Mouse (Mus musculus): ENCODE data around the gene Rbfox1. TPM values are rescaled to one million over a fixed set of nuclear protein-coding genes. Genes with fewer than 3 reads are reported as not detected.

The Rbfox1 gene
- total and polyA plus RNA-seq, 2 experiments from 2014 or later = 129 to 214 TPM

GRCm38 (mm10) chr16:6791655-6792054, 906.5 kb downstream of the Rbfox1 start:
- no peak overlapping the region for H3K27ac ChIP-seq (ENCODE audit: low read depth, low read length)
- ATAC-seq (peak; percentile 67), DNase-seq (peak; percentile 81)
- H3K4me2 ChIP-seq (ENCODE audit: low read depth) = no peak overlapping the region
- H3K9me3 ChIP-seq (ENCODE audit: low read length) = no peaks in the 10 kb centered on the region
- peak; percentile 76 for TF ChIP-seq CTCF (IDR thresholded peaks at IDR 0.05; ENCODE audit: low read depth)
- no peaks in the 10 kb centered on the region for H3K27me3 ChIP-seq (ENCODE audit: insufficient read depth, low read length)
- H3K4me3 ChIP-seq (ENCODE audit: low read depth, low read length) = no peak overlapping the region
- no peak overlapping the region for H3K9ac ChIP-seq
- H3K36me3 ChIP-seq (ENCODE audit: insufficient read depth) = no peaks in the 10 kb centered on the region
- no peaks in the 10 kb centered on the region; the same call in 1 of the 2 replicates for H3K4me1 ChIP-seq (ENCODE audit: insufficient read depth)
- 17% methylated on average over 9 of the region's 9 CpGs for WGBS

- Histone ChIP-seq H3K27me3 (ENCODE audit: insufficient read depth, low read length) (no peaks in the 10 kb centered on the region), H3K27ac (ENCODE audit: low read depth, low read length) (no peak overlapping the region), H3K9me3 (ENCODE audit: low read length) (no peaks in the 10 kb centered on the region), H3K4me3 (ENCODE audit: low read depth, low read length) (no peak overlapping the region), H3K36me3 (ENCODE audit: insufficient read depth) (no peaks in the 10 kb centered on the region), H3K4me2 (ENCODE audit: low read depth) (no peak overlapping the region), H3K9ac (no peak overlapping the region), H3K4me1 (ENCODE audit: insufficient read depth) (0 out of 2 replicates have a peak, but pooled peaks cover 3% of the 10 kb centered on the region)
- no peak for DNase-seq
- TF ChIP-seq CTCF (IDR thresholded peaks at IDR 0.05; ENCODE audit: low read depth) = no peak
- 84% methylated on average over 2 of the region's 2 CpGs for WGBS
- no peak for ATAC-seq
Measured at GRCm38 (mm10) chr16:6806246-6806645, 921.1 kb downstream of the Rbfox1 start.

GRCm38 (mm10) chr16:6807835-6808234, 922.7 kb downstream of the Rbfox1 start:
- ATAC-seq = peak; percentile 69; the same call in 1 of the 2 replicates
- no peak for TF ChIP-seq CTCF (IDR thresholded peaks at IDR 0.05; ENCODE audit: low read depth)
- Histone ChIP-seq H3K9me3 (ENCODE audit: low read length) (no peaks in the 10 kb centered on the region), H3K4me3 (ENCODE audit: low read depth, low read length) (no peak overlapping the region), H3K4me1 (ENCODE audit: insufficient read depth) (0 out of 2 replicates have a peak, but pooled peaks cover 3% of the 10 kb centered on the region), H3K9ac (no peak overlapping the region), H3K4me2 (ENCODE audit: low read depth) (no peak overlapping the region), H3K27ac (ENCODE audit: low read depth, low read length) (no peak overlapping the region), H3K27me3 (ENCODE audit: insufficient read depth, low read length) (no peaks in the 10 kb centered on the region), H3K36me3 (ENCODE audit: insufficient read depth) (no peaks in the 10 kb centered on the region)
- peak; percentile 40 for DNase-seq
- 45% methylated on average over 2 of the region's 2 CpGs for WGBS

- Histone ChIP-seq H3K4me1 (ENCODE audit: insufficient read depth) (peaks cover 9% of the 10 kb centered on the region; the same call in 1 of the 2 replicates), H3K27ac (ENCODE audit: low read depth, low read length) (no peak overlapping the region), H3K9me3 (ENCODE audit: low read length) (no peaks in the 10 kb centered on the region), H3K4me2 (ENCODE audit: low read depth) (no peak overlapping the region), H3K4me3 (ENCODE audit: low read depth, low read length) (no peak overlapping the region), H3K27me3 (ENCODE audit: insufficient read depth, low read length) (no peaks in the 10 kb centered on the region), H3K9ac (no peak overlapping the region), H3K36me3 (ENCODE audit: insufficient read depth) (no peaks in the 10 kb centered on the region)
- DNase-seq (no peak), ATAC-seq (no peak)
- 38% methylated on average over 3 of the region's 3 CpGs for WGBS
- no peak for TF ChIP-seq CTCF (IDR thresholded peaks at IDR 0.05; ENCODE audit: low read depth)
Measured at GRCm38 (mm10) chr16:6813871-6814270, 928.7 kb downstream of the Rbfox1 start.

- DNase-seq (no peak), ATAC-seq (no peak)
- TF ChIP-seq CTCF (IDR thresholded peaks at IDR 0.05; ENCODE audit: low read depth) = no peak
- H3K4me2 ChIP-seq (ENCODE audit: low read depth) = no peak overlapping the region
- H3K4me1 ChIP-seq (ENCODE audit: insufficient read depth) = no peaks in the 10 kb centered on the region
- no peaks in the 10 kb centered on the region for H3K36me3 ChIP-seq (ENCODE audit: insufficient read depth)
- 68% methylated on average over 1 of the region's 1 CpGs for WGBS
- H3K27me3 ChIP-seq (ENCODE audit: insufficient read depth, low read length) = no peaks in the 10 kb centered on the region
- no peak overlapping the region for H3K4me3 ChIP-seq (ENCODE audit: low read depth, low read length)
- H3K27ac ChIP-seq (ENCODE audit: low read depth, low read length) = no peak overlapping the region
- no peaks in the 10 kb centered on the region for H3K9me3 ChIP-seq (ENCODE audit: low read length)
- no peak overlapping the region for H3K9ac ChIP-seq
Measured at GRCm38 (mm10) chr16:6821741-6822140, 936.6 kb downstream of the Rbfox1 start.

- no peaks in the 10 kb centered on the region for H3K27me3 ChIP-seq (ENCODE audit: insufficient read depth, low read length)
- ATAC-seq (no peak), DNase-seq (no peak)
- H3K4me2 ChIP-seq (ENCODE audit: low read depth) = no peak overlapping the region
- H3K9me3 ChIP-seq (ENCODE audit: low read length) = no peaks in the 10 kb centered on the region
- no peak overlapping the region for H3K4me3 ChIP-seq (ENCODE audit: low read depth, low read length)
- H3K4me1 ChIP-seq (ENCODE audit: insufficient read depth) = no peaks in the 10 kb centered on the region
- H3K9ac ChIP-seq = no peak overlapping the region
- 89% methylated on average over 6 of the region's 6 CpGs for WGBS
- no peak overlapping the region for H3K27ac ChIP-seq (ENCODE audit: low read depth, low read length)
- TF ChIP-seq CTCF (IDR thresholded peaks at IDR 0.05; ENCODE audit: low read depth) = no peak
- no peaks in the 10 kb centered on the region for H3K36me3 ChIP-seq (ENCODE audit: insufficient read depth)
Measured at GRCm38 (mm10) chr16:6829892-6830524, 944.9 kb downstream of the Rbfox1 start.

GRCm38 (mm10) chr16:6833486-6833885, 948.3 kb downstream of the Rbfox1 start:
- no peaks in the 10 kb centered on the region for H3K4me1 ChIP-seq (ENCODE audit: insufficient read depth)
- TF ChIP-seq CTCF (IDR thresholded peaks at IDR 0.05; ENCODE audit: low read depth) = no peak
- H3K4me3 ChIP-seq (ENCODE audit: low read depth, low read length) = no peak overlapping the region
- no peak for ATAC-seq
- H3K27me3 ChIP-seq (ENCODE audit: insufficient read depth, low read length) = no peaks in the 10 kb centered on the region
- H3K36me3 ChIP-seq (ENCODE audit: insufficient read depth) = no peaks in the 10 kb centered on the region
- H3K4me2 ChIP-seq (ENCODE audit: low read depth) = no peak overlapping the region
- no peak for DNase-seq
- no peak overlapping the region for H3K9ac ChIP-seq
- H3K27ac ChIP-seq (ENCODE audit: low read depth, low read length) = no peak overlapping the region
- H3K9me3 ChIP-seq (ENCODE audit: low read length) = no peaks in the 10 kb centered on the region

Data from forebrain, postnatal 0 days (tissue).